Mouse (Mus musculus): Measurements from ENCODE around the gene C1qtnf5. TPM values are rescaled to one million over a fixed set of nuclear protein-coding genes. Genes with fewer than 3 reads are reported as not detected.
A peak's percentile ranks its signal among the peaks of the same experiment; 100 is the strongest.
"Not testable (repeated sequence)": the region's sequence is repeated elsewhere in the genome, so short reads cannot be mapped to it uniquely, and the experiment has no call there.

C1qtnf5 gene
- polyA plus RNA-seq, 1 experiment from 2014 or later: 0.73 TPM

DNA sequence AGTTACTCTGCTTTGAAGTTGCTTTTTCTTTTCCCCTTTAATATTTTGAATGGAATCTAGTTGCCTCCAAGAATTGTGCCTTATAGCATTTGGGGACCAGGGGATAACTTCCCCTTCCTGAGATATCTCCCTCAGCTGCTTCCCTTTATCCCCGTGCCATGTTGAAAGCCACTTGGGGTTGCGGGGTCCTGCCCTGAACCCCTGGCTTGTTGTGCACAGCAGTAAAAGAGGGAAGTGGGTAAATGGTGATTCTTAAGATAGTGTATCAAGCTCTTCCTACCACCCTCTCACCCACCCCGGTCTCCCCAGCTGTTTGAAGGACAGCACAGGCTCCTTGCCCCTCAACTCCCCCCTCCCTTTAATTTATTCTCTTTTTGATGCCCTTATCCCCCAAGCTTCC, 12.3 kb upstream of the C1qtnf5 start:
- 90% methylated on average over 3 of the region's 3 CpGs for WGBS
- H3K4me1 ChIP-seq: peaks cover 16% of the 10 kb centered on the region
- no peaks in the 10 kb centered on the region for H3K9me3 ChIP-seq
- no peak overlapping the region for H3K4me3 ChIP-seq (replicated peaks)
- H3K27ac ChIP-seq: no peak overlapping the region
- H3K36me3 ChIP-seq (replicated peaks): peaks cover 10% of the 10 kb centered on the region
- ATAC-seq (ENCODE audit: low FRiP score): no peak
- no peak overlapping the region for H3K9ac ChIP-seq
- peaks cover 4% of the 10 kb centered on the region; the same call in 1 of the 2 replicates for H3K27me3 ChIP-seq
- H3K4me2 ChIP-seq: no peak overlapping the region

- 91% methylated on average over 9 of the region's 9 CpGs for WGBS
- H3K4me3 ChIP-seq (replicated peaks): no peak overlapping the region
- no peak for ATAC-seq (ENCODE audit: low FRiP score)
- H3K9me3 ChIP-seq: no peaks in the 10 kb centered on the region
- H3K36me3 ChIP-seq (replicated peaks): peaks cover 10% of the 10 kb centered on the region
- H3K4me2 ChIP-seq: no peak overlapping the region
- H3K27ac ChIP-seq: no peak overlapping the region
- no peaks in the 10 kb centered on the region for H3K27me3 ChIP-seq
- peaks cover 16% of the 10 kb centered on the region for H3K4me1 ChIP-seq
- H3K9ac ChIP-seq: no peak overlapping the region
Observed at GRCm38 (mm10) chr9:44095781-44096180, 11.3 kb upstream of the C1qtnf5 start.

GRCm38 (mm10) chr9:44096536-44096935, 10.5 kb upstream of the C1qtnf5 start:
- no peak overlapping the region for H3K4me2 ChIP-seq
- no peak overlapping the region for H3K9ac ChIP-seq
- WGBS: 16% methylated on average over 9 of the region's 9 CpGs
- ATAC-seq (ENCODE audit: low FRiP score): peak; percentile 47; the same call in 1 of the 2 replicates
- H3K4me3 ChIP-seq (replicated peaks): no peak overlapping the region
- H3K27me3 ChIP-seq: no peaks in the 10 kb centered on the region
- H3K27ac ChIP-seq: peak overlapping the region; percentile 38; the same call in 1 of the 2 replicates
- peaks cover 10% of the 10 kb centered on the region for H3K36me3 ChIP-seq (replicated peaks)
- peaks cover 19% of the 10 kb centered on the region for H3K4me1 ChIP-seq
- H3K9me3 ChIP-seq: no peaks in the 10 kb centered on the region

DNA sequence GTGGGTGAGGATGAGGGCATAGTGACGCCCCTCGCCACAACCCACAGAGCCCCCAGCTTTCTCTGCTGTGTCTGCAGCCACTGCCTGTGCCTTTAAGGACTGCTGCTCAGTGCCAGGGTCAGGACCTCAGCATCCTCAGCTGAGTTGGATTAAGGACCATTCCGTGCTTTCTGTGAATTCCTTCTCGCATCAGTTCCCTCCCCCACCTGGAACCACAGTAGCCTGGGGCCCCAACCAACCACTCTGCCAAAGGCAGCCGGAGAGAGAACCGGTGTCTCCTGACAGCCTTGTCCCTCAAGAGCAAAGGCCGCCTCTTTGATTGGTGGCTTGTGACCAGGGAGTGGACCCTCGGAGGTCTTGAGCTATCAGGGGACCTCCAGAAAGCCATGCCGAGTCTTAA, 5.6 kb upstream of the C1qtnf5 start, which contains the start of gene Mfrp:
Mfrp (plus strand) TSS at position 240 of the 400 bp plus-strand sequence.
- 54% methylated on average over 9 of the region's 9 CpGs for WGBS
- Histone ChIP-seq H3K4me1 (peaks cover 17% of the 10 kb centered on the region), H3K36me3 (replicated peaks) (peaks cover 25% of the 10 kb centered on the region), H3K27me3 (no peaks in the 10 kb centered on the region), H3K9ac (no peak within 1 kb of the TSS), H3K9me3 (no peaks in the 10 kb centered on the region), H3K4me3 (replicated peaks) (no peak within 1 kb of the TSS), H3K4me2 (no peak within 1 kb of the TSS), H3K27ac (no peak within 1 kb of the TSS)
- ATAC-seq (ENCODE audit: low FRiP score): no peak

DNA sequence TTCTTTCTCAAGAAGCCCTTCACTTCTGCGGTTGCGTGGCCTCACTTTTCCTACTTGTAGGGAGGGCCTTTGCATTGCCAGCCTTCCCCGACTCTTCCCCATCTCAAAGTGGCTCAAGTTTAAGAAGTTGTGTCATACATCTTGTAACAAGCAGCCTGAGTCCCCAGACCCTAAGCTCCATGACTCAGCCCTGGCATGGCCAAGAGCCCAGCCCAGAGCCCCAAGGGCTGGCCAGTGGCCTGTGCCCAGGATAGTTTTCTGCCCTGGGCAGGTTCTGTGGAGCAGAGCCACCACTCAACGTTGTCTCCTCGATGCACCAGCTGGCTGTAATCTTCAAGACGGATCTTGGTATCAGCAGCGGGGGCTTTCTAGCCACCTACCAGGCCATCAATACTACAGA, 2.2 kb upstream of the C1qtnf5 start:
- Histone ChIP-seq H3K4me2 (no peak overlapping the region), H3K4me3 (replicated peaks) (no peak overlapping the region), H3K36me3 (replicated peaks) (peaks cover 33% of the 10 kb centered on the region), H3K27me3 (no peaks in the 10 kb centered on the region), H3K4me1 (peaks cover 47% of the 10 kb centered on the region), H3K27ac (no peak overlapping the region), H3K9ac (no peak overlapping the region), H3K9me3 (no peaks in the 10 kb centered on the region)
- 94% methylated on average over 7 of the region's 7 CpGs for WGBS
- ATAC-seq (ENCODE audit: low FRiP score): no peak

DNA sequence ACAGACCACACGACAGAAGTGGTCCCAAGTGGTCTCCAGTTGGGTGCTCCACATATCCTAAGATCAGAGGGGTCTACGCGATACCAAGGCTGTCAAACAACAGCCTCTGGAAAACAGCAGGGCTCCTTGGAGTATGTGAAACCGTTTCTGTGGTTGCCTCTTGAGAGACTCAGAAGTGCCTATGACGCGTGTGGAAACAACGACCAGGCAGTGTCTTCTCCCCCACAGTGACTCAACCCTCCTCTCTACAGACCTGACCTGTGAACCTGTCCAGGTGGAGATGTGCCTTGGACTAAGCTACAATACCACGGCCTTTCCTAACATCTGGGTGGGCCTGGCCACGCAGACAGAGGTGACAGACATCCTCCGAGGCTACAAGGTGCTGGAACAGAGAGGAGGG, 1.3 kb upstream of the C1qtnf5 start:
- Histone ChIP-seq H3K27me3 (no peaks in the 10 kb centered on the region), H3K4me3 (replicated peaks) (no peak overlapping the region), H3K4me1 (peaks cover 55% of the 10 kb centered on the region), H3K9ac (no peak overlapping the region), H3K27ac (no peak overlapping the region), H3K9me3 (no peaks in the 10 kb centered on the region), H3K4me2 (no peak overlapping the region), H3K36me3 (replicated peaks) (peaks cover 37% of the 10 kb centered on the region)
- 85% methylated on average over 10 of the region's 10 CpGs for WGBS
- ATAC-seq (ENCODE audit: low FRiP score): no peak

DNA sequence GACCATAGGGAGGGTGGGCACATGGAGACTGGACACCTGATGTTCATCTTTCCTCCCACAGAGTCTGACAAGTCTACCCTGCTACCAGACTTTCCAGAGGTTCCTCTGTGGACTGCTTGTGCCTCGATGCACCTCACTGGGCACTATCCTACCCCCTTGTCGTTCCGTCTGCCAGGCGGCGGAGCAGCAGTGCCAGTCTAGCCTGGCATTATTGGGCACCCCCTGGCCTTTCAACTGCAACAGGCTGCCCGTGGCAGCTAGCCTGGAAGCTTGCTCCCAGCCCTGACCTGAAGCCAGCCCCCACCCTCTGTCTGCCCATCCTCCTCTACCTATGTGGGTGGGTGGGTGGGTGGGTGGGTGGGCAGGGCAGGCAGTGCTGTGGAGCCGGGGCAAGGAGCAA, 863 bp upstream of the C1qtnf5 start:
- peaks cover 37% of the 10 kb centered on the region for H3K36me3 ChIP-seq (replicated peaks)
- no peak overlapping the region for H3K4me2 ChIP-seq
- no peak overlapping the region for H3K27ac ChIP-seq
- WGBS: 95% methylated on average over 7 of the region's 7 CpGs
- no peaks in the 10 kb centered on the region for H3K27me3 ChIP-seq
- H3K9ac ChIP-seq: no peak overlapping the region
- no peak for ATAC-seq (ENCODE audit: low FRiP score)
- no peaks in the 10 kb centered on the region for H3K9me3 ChIP-seq
- H3K4me1 ChIP-seq: peaks cover 55% of the 10 kb centered on the region
- no peak overlapping the region for H3K4me3 ChIP-seq (replicated peaks)

DNA sequence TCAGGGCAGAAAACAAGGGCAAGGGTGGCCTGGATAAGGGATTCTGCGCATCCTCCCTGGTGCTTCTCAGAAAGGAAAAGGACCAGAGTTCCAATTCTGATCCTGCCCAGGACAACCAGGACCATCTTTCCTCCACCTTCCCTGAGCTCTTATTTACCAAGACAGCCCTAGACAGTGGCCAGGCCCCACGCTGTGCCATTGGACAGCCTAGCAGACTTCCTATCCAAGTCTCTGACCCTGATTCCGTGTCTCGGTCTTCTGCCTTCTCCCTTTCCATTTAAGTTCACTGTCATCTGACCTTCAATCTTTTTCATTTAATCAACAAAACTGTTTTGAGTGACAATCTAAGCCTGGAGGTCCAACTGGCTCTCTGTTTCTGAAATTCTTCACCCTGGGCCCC, 449 bp upstream of the C1qtnf5 start:
- WGBS: 71% methylated on average over 4 of the region's 4 CpGs
- no peak overlapping the region for H3K4me3 ChIP-seq (replicated peaks)
- ATAC-seq (ENCODE audit: low FRiP score): no peak
- H3K9me3 ChIP-seq: no peaks in the 10 kb centered on the region
- H3K9ac ChIP-seq: peak overlapping the region; percentile 40
- H3K27ac ChIP-seq: peak overlapping the region; percentile 37; the same call in 1 of the 2 replicates
- H3K4me2 ChIP-seq: peak overlapping the region; percentile 41; the same call in 1 of the 2 replicates
- peaks cover 52% of the 10 kb centered on the region for H3K4me1 ChIP-seq
- no peaks in the 10 kb centered on the region for H3K27me3 ChIP-seq
- H3K36me3 ChIP-seq (replicated peaks): peaks cover 37% of the 10 kb centered on the region

DNA sequence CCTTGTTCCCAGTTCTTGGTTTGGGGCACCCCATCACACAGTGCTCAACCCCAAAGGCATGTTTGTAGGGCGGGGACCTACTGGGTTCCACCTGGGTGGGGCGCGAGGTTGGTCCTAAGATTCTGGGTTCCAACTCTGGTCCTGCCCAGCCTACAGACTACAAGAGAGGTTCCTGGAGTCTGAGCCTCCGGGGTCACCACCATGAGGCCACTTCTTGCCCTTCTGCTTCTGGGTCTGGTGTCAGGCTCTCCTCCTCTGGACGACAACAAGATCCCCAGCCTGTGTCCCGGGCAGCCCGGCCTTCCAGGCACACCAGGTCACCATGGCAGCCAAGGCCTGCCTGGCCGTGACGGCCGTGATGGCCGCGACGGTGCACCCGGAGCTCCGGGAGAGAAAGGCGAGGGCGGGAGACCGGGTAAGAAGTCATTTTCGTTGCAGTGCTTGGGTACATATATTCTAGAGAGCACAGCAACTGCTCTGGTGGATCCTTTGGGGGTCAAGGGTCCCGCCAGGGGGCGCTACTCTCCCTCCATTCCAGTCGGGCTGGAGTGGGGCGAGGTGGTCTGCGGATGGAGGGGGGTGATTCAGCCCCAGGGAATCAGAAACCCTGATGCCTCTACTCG, 623 bp downstream of the C1qtnf5 start:
- no peak for ATAC-seq (ENCODE audit: low FRiP score)
- Histone ChIP-seq H3K36me3 (replicated peaks) (peaks cover 37% of the 10 kb centered on the region), H3K27ac (peak overlapping the region; percentile 37; the same call in 1 of the 2 replicates), H3K4me2 (peak overlapping the region; percentile 41), H3K4me1 (peaks cover 55% of the 10 kb centered on the region), H3K9ac (peak overlapping the region; percentile 40), H3K9me3 (no peaks in the 10 kb centered on the region), H3K4me3 (replicated peaks) (no peak overlapping the region; the same call in 1 of the 2 replicates), H3K27me3 (no peaks in the 10 kb centered on the region)
- WGBS: 34% methylated on average over 25 of the region's 25 CpGs

GRCm38 (mm10) chr9:44108269-44109055, 1.4 kb downstream of the C1qtnf5 start:
- peak overlapping the region; percentile 39; the same call in 1 of the 2 replicates for H3K9ac ChIP-seq
- ATAC-seq (ENCODE audit: low FRiP score): no peak

GRCm38 (mm10) chr9:44109360-44110095, 2.5 kb downstream of the C1qtnf5 start:
- Histone ChIP-seq H3K9ac (peak overlapping the region; percentile 39), H3K4me2 (peak overlapping the region; percentile 39), H3K27me3 (no peaks in the 10 kb centered on the region), H3K9me3 (no peaks in the 10 kb centered on the region), H3K4me1 (peaks cover 55% of the 10 kb centered on the region), H3K4me3 (replicated peaks) (peak overlapping the region; percentile 11), H3K27ac (no peak overlapping the region), H3K36me3 (replicated peaks) (peaks cover 30% of the 10 kb centered on the region)
- no peak for ATAC-seq (ENCODE audit: low FRiP score)
- 38% methylated on average over 9 of the region's 9 CpGs for WGBS

More at GRCm38 (mm10) chr9:44108269-44109055, 1.4 kb downstream of the C1qtnf5 start:
- no peaks in the 10 kb centered on the region for H3K9me3 ChIP-seq
- H3K36me3 ChIP-seq (replicated peaks): peaks cover 37% of the 10 kb centered on the region
- no peak overlapping the region for H3K27ac ChIP-seq
- no peaks in the 10 kb centered on the region for H3K27me3 ChIP-seq
- H3K4me3 ChIP-seq (replicated peaks): 0 out of 2 replicates have a peak overlapping the region, but pooled peaks have one; percentile 11
- H3K4me1 ChIP-seq: peaks cover 55% of the 10 kb centered on the region
- 85% methylated on average over 31 of the region's 31 CpGs for WGBS
- H3K4me2 ChIP-seq: peak overlapping the region; percentile 41

GRCm38 (mm10) chr9:44111909-44112308, 4.9 kb downstream of the C1qtnf5 start:
- not testable (repeated sequence) for H3K36me3 ChIP-seq (replicated peaks); H3K9me3 ChIP-seq; H3K27ac ChIP-seq; H3K27me3 ChIP-seq; ATAC-seq (ENCODE audit: low FRiP score); H3K9ac ChIP-seq
- peaks cover 45% of the 10 kb centered on the region for H3K4me1 ChIP-seq
- WGBS: 72% methylated on average over 9 of the region's 12 CpGs
- peak overlapping the region; percentile 59 for H3K4me2 ChIP-seq
- peak overlapping the region; percentile 80 for H3K4me3 ChIP-seq (replicated peaks)
